Mouse (Mus musculus) hindbrain, embryonic 14.5 days (tissue): ENCODE results near the gene Prdm16. TPM values are rescaled to one million over a fixed set of nuclear protein-coding genes. Genes with fewer than 3 reads are reported as not detected.

Experiments
- ATAC-seq: fragments of 200-750 bp; cut with Nextera tagmentation; 2 replicates; pipeline ENCODE4 v1.8.0; 2017; ENCODE audit warnings: moderate number of reproducible peaks, mild to moderate bottlenecking, moderate TSS enrichment, moderate library complexity; ENCODE audit not compliant: low FRiP score
- DNase-seq: peaks from one replicate; pipeline ENCODE4 v3.0.0-alpha.2; 2015; ENCODE audit warnings: low spot score
- H3K27ac ChIP-seq: fragments of 300-500 bp; sonication (generic); 2 replicates; pipeline ENCODE4 v1.5.1; 2014; ENCODE audit warnings: mild to moderate bottlenecking, moderate library complexity
- H3K27me3 ChIP-seq: fragments of 300-500 bp; sonication (generic); 2 replicates; pipeline ENCODE4 v1.6.1; 2014; ENCODE audit warnings: mild to moderate bottlenecking, low read length, mixed read lengths; ENCODE audit not compliant: control insufficient read depth, insufficient read depth
- H3K36me3 ChIP-seq: fragments of 300-500 bp; sonication (generic); replicated peaks from 2 replicates; pipeline ENCODE4 v1.6.1; 2014; ENCODE audit not compliant: control insufficient read depth, insufficient read depth
- H3K4me1 ChIP-seq: fragments of 300-500 bp; sonication (generic); replicated peaks from 2 replicates; pipeline ENCODE4 v1.6.1; 2014; ENCODE audit warnings: antibody characterized with exemption, low read length, mixed read lengths; ENCODE audit not compliant: control insufficient read depth, insufficient read depth
- H3K4me2 ChIP-seq: fragments of 300-500 bp; sonication (generic); replicated peaks from 2 replicates; pipeline ENCODE4 v1.6.1; 2014; ENCODE audit warnings: mild to moderate bottlenecking, moderate library complexity
- H3K4me3 ChIP-seq: fragments of 300-500 bp; sonication (generic); replicated peaks from 2 replicates; pipeline ENCODE4 v1.5.1; 2014; ENCODE audit warnings: mild to moderate bottlenecking, low read length
- H3K9ac ChIP-seq: fragments of 300-500 bp; sonication (generic); 2 replicates; pipeline ENCODE4 v1.6.1; 2014
- H3K9me3 ChIP-seq: fragments of 300-500 bp; sonication (generic); 2 replicates; pipeline ENCODE4 v1.6.1; 2016; ENCODE audit warnings: low read length; ENCODE audit not compliant: control insufficient read depth
- WGBS: fragments of 180-500 bp; shearing (Covaris S2); extraction: QIAGEN DNeasy Blood & Tissue Kit; methylation state at CpG from one replicate; pipeline ENCODE4 v1.1.7; 2014; 5-methylcytosine and 5-hydroxymethylcytosine counted together
- polyA plus RNA-seq: library from polyadenylated mRNA; unstranded; fragments of >200 nt; fragmentation: Nextera tagmentation; extraction: Ambion mirVana; gene quantifications from 2 replicates; pipeline ENCODE4 v1.2.1, GENCODE M21; 2014

The Prdm16 gene
- polyA plus RNA-seq, 1 experiment from 2014 or later = 15.6 TPM

DNA sequence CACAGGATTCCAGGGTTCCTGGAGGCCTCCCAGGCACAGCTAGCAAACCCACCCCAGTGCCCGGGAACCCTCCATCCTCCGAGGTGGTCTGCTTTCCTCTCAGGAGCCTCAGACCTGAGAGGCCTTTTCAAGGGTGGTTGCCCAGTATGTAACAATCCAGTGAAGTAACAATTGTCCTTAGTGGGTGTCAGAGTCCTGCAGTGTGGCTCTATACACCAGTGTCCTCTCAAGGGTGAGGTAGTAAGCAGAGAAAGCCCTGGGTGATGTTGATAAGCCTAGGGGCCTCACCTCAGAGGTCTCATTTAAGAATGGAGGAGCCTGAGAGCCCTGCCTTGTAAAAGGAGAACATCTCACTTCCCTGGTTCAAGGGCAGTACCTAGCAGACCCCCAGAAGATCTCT lies 31.1 kb upstream of the Prdm16 start, which contains the start of gene Actrt2:
TSS of gene Actrt2 (minus strand) at position 101 of the 400 bp plus-strand sequence.
- no peak for ATAC-seq

DNA sequence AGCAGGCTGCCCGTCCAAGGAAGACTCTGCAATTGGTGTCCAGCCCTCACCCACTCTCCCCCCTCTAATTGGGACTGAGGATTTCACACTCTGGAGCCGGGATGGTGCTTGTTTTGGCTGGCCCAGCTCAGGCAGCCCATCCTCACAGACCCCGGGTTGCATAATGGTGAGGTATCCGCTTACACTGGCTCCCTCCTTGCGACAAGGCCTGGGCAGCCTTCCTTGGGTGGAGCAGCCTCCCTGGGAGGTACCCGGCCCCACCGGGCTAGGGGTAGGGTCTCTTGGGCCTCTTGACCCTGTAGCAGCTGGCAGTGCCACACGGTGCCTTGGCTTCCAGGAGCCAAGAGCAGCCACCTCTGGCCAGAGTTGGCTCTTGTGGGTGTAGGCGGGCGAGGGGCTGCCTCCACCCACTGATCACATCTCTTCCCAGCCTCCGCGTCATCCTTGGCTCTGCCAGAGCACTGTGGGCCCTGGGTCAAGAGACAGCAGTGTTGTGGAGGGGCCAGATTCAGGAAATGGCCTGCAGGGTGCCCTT lies 26.1 kb upstream of the Prdm16 start:
- 72% methylated on average over 12 of the region's 12 CpGs for WGBS
- H3K9ac ChIP-seq = no peak overlapping the region
- no peak overlapping the region for H3K4me3 ChIP-seq
- H3K27me3 ChIP-seq = no peaks in the 10 kb centered on the region; the same call in 1 of the 2 replicates
- H3K36me3 ChIP-seq = no peaks in the 10 kb centered on the region
- no peaks in the 10 kb centered on the region for H3K9me3 ChIP-seq
- no peak for DNase-seq
- no peak overlapping the region for H3K27ac ChIP-seq
- ATAC-seq = no peak
- H3K4me1 ChIP-seq = no peaks in the 10 kb centered on the region
- no peak overlapping the region for H3K4me2 ChIP-seq

More for the DNA sequence above, 31.1 kb upstream of the Prdm16 start, which contains the start of gene Actrt2:
- H3K27me3 ChIP-seq = no peaks in the 10 kb centered on the region
- no peak within 1 kb of the TSS for H3K27ac ChIP-seq
- no peaks in the 10 kb centered on the region for H3K36me3 ChIP-seq
- H3K9ac ChIP-seq = no peak within 1 kb of the TSS
- WGBS = 94% methylated on average over 2 of the region's 2 CpGs
- H3K4me1 ChIP-seq = no peaks in the 10 kb centered on the region
- no peak within 1 kb of the TSS for H3K4me2 ChIP-seq
- DNase-seq = no peak
- H3K4me3 ChIP-seq = no peak within 1 kb of the TSS
- no peaks in the 10 kb centered on the region for H3K9me3 ChIP-seq

DNA sequence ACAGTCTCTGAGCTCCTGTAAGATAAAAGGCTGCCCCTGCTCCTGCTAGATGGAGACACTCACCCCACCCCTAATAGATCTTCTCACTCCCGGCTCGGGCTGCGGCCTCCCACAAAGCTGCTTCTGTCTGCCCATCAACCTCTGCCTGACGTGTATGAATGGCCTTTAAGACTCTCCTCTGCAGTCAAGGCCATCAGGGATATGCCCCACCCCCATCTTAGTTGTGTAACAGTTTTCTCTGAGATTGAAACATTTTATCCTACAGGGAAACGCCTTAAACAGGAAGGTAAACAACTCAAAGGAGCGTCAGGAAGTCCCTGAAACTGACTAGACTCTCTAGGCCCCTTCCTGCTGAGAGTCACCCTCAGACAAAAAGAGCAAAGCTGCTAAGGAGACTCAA lies 24.6 kb upstream of the Prdm16 start:
- no peaks in the 10 kb centered on the region for H3K9me3 ChIP-seq
- no peak overlapping the region for H3K9ac ChIP-seq
- no peaks in the 10 kb centered on the region for H3K36me3 ChIP-seq
- H3K27me3 ChIP-seq = no peaks in the 10 kb centered on the region; the same call in 1 of the 2 replicates
- no peak overlapping the region for H3K27ac ChIP-seq
- no peak overlapping the region for H3K4me2 ChIP-seq
- 51% methylated on average over 6 of the region's 6 CpGs for WGBS
- H3K4me3 ChIP-seq = no peak overlapping the region
- ATAC-seq (no peak), DNase-seq (no peak)
- no peaks in the 10 kb centered on the region for H3K4me1 ChIP-seq

DNA sequence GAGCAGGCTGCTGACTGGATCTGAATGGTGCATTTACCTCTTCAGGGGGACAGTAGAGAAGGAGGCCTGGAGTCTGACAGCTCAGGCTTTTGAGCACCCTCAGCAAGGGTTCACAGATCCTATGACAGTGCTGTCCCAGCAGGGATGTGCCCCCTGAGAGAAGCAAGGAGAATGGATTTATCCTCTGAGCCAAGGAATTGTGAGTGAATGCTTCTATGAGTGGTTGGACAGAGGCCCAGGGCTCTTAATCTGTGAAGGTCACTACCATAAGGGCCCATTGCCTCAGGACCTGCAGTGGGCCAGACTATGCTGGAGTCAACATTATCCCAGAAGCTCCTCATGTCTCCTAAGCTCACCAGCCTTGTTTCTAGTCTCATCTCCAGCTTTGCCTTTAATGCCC lies 23.4 kb upstream of the Prdm16 start:
- Histone ChIP-seq H3K4me2 (no peak overlapping the region), H3K9me3 (no peaks in the 10 kb centered on the region), H3K9ac (no peak overlapping the region), H3K27me3 (no peaks in the 10 kb centered on the region; the same call in 1 of the 2 replicates), H3K27ac (no peak overlapping the region), H3K36me3 (no peaks in the 10 kb centered on the region), H3K4me3 (no peak overlapping the region), H3K4me1 (no peaks in the 10 kb centered on the region)
- no peak for ATAC-seq
- no peak for DNase-seq

DNA sequence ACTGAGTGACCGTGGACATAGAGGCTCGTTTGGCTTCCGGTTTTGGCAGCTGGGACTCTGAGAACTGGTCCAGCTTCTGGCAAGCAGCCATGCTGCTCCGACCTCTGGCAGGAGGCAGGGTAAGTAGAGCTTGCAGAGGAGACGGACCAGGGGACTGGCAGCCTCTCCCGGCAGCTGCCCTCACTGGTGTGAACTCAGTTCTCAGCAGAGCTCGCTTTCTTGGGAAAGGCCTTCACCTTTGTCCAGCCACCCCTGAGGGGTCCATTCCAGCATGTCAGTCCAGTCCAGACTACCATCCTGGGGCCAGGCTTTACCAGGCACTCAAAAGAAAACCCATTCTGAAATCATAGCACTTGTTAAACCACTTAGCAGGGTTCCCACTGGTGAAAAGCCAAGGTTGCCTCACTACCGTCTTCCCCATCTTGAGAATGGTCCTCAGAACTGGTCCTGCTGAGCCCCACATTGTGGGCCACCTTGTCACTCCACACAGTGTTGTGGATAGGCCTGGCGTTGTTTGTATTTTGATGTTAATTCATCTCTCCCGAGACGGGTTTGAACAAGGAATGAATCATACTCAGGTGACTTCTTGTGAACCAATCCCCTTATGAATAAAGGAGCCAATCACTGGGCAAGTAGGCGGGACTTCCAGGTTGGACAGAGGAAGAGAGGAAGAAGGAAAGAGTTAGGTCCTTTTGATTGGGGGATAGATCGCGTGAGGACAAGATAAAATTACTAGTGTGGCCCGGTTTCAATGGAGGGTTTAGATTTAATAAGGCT lies 18.6 kb upstream of the Prdm16 start:
- no peak for DNase-seq
- H3K4me3 ChIP-seq = no peak overlapping the region

DNA sequence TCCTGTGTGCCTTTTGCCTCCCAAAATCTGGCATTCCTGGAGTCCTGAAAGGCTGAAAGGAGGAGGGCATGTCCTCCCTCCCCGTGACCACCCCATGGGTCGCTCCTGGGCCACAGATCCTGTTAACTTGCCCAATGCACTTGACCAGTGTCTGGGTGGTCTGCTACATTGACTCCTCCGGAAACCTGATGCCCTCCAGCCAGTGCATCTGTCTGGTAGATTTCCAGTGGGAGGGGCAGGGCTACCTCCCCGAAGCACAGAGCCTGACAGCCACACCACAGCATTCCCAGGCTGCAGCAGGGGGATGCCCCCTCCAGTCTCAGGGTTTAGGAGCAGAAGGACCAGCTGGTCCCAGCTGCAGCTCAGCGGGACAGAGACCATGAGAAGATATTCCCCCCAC lies 15.8 kb upstream of the Prdm16 start:
- Histone ChIP-seq H3K27me3 (no peaks in the 10 kb centered on the region; the same call in 1 of the 2 replicates), H3K27ac (no peak overlapping the region), H3K36me3 (no peaks in the 10 kb centered on the region), H3K9me3 (no peaks in the 10 kb centered on the region), H3K4me3 (no peak overlapping the region), H3K4me1 (no peaks in the 10 kb centered on the region), H3K4me2 (no peak overlapping the region), H3K9ac (no peak overlapping the region)
- ATAC-seq (no peak), DNase-seq (no peak)
- 24% methylated on average over 5 of the region's 5 CpGs for WGBS

More for the DNA sequence above, 18.6 kb upstream of the Prdm16 start:
- no peaks in the 10 kb centered on the region for H3K27me3 ChIP-seq
- no peaks in the 10 kb centered on the region for H3K4me1 ChIP-seq
- 70% methylated on average over 15 of the region's 15 CpGs for WGBS
- H3K9me3 ChIP-seq = no peaks in the 10 kb centered on the region
- ATAC-seq = no peak
- no peak overlapping the region for H3K4me2 ChIP-seq
- H3K36me3 ChIP-seq = no peaks in the 10 kb centered on the region
- no peak overlapping the region for H3K9ac ChIP-seq
- H3K27ac ChIP-seq = no peak overlapping the region

DNA sequence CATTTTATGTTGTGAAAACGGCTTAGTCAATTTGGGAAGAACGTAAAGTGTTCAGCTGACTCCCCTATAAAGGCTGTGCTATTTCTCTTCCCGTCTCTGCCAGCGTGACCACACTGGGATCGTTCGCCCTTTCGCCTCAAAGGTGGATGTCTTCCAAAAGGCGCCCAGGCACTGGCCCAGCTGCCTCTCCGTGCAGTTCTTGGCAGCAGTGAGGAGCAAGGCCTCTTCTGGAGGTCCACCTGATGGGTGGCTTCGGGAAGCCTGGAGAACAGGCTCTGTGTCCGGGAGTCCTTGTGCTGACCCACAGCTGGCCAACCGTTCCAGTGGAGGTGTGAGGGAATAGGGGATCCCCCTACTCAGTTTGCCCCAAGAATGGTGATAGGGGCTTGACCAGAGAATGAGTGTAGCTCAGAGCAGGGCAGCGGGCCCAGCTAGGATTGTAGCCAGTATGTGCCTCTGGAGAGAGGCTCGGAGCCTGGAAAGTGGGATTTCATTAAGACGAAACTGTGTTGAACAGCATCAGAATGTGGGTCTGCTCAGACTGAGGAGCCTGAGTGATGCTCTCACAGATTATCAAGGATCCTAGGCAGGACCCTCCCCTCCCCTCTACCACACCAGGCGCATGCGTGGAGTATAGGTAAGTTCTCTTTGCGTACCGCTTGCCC lies 12.5 kb upstream of the Prdm16 start:
- ATAC-seq (no peak), DNase-seq (no peak)
- Histone ChIP-seq H3K4me1 (no peaks in the 10 kb centered on the region), H3K27me3 (peaks cover 14% of the 10 kb centered on the region), H3K4me3 (no peak overlapping the region), H3K9me3 (peaks cover 14% of the 10 kb centered on the region), H3K36me3 (no peaks in the 10 kb centered on the region), H3K9ac (no peak overlapping the region), H3K4me2 (no peak overlapping the region), H3K27ac (no peak overlapping the region)
- 80% methylated on average over 19 of the region's 19 CpGs for WGBS

DNA sequence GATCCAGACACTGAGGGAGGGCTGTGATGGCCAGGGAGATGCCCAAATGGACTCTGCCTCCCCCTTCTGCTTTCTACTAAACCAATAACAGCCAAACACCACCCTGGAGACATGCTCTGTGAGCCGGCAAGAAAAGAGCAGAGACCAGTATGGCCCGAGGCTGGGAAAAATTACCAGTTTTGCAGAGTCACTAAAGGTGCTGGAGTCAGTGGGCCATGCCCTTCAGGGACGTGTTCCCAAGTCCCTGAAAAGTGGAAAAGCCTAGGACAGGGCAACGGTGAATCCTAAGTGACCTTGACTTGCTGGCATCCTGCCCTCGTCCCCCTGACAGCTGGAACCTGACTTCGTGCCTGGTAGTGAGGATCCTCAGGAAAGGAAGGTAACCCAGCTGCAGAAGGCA lies 5.8 kb upstream of the Prdm16 start:
- no peak for DNase-seq
- no peaks in the 10 kb centered on the region for H3K4me1 ChIP-seq
- no peaks in the 10 kb centered on the region for H3K36me3 ChIP-seq
- H3K27ac ChIP-seq = no peak overlapping the region
- no peak overlapping the region for H3K4me3 ChIP-seq
- H3K9me3 ChIP-seq = peaks cover 14% of the 10 kb centered on the region
- no peak overlapping the region for H3K4me2 ChIP-seq
- 6% methylated on average over 6 of the region's 6 CpGs for WGBS
- peaks cover 80% of the 10 kb centered on the region for H3K27me3 ChIP-seq
- no peak overlapping the region for H3K9ac ChIP-seq
- ATAC-seq = no peak

DNA sequence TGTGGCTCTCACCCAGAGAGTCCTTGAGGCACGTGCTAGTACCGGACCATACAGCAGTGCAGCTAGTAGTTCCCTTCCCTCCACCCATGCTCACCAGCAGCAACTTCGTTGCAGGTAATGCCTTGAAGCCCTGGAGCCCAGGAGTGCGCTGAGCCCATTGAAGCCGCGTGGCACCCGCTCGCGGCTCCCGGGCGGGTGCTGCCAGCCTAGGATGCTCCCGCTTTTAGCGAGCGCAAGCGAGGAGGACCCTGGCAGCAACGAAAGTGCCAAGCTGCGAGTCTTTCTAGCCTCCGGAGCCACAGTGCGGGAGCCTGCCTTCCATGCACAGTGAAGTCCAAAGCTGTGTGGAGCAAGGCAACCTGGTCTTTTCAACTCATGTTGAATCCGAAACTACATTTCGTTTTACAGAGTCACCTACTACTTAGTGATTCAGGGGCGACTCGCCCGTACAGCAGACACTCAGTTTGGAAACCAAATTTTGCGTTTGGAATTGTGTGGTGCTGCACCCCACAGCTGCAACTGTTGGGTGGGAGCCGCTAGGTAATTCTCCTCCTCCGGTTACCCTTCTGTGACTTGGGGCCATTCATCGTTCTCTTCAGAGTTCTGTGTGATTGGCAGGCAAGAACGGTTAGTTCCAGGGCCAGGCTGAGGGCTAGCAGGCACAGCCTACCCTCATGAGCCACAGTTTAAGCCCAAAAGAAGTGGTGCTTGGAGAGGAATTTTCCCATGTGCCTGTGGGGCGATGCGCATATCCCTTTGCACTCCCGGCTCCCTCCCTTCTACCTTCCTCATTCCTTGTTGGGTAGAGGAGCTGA lies 4.8 kb upstream of the Prdm16 start:
- no peak overlapping the region for H3K9ac ChIP-seq
- peaks cover 7% of the 10 kb centered on the region for H3K9me3 ChIP-seq
- no peak for ATAC-seq
- H3K36me3 ChIP-seq = no peaks in the 10 kb centered on the region
- DNase-seq = no peak
- 2% methylated on average over 32 of the region's 32 CpGs for WGBS
- peak overlapping the region; percentile 25; the same call in 1 of the 2 replicates for H3K4me2 ChIP-seq
- H3K4me1 ChIP-seq = peaks cover 6% of the 10 kb centered on the region; the same call in 1 of the 2 replicates
- no peak overlapping the region for H3K4me3 ChIP-seq
- no peak overlapping the region for H3K27ac ChIP-seq
- peaks cover 85% of the 10 kb centered on the region for H3K27me3 ChIP-seq
